Mouse (Mus musculus): ENCODE data around the gene Serpina3i. TPM values are rescaled to one million over a fixed set of nuclear protein-coding genes. Genes with fewer than 3 reads are reported as not detected.

Gene Serpina3i
- not detected in 2 replicates for polyA plus RNA-seq (2014; fragmentation: Nextera tagmentation; extraction: Ambion mirVana)

GRCm38 (mm10) chr12:104262863-104263262, at the start of gene Serpina3i:
TSS of gene Serpina3i (plus strand) at chr12:104263122.
- no peaks in the 10 kb centered on the region for H3K36me3 ChIP-seq (ENCODE audit: control insufficient read depth, insufficient read depth, low read length)
- H3K4me2 ChIP-seq (ENCODE audit: low read length): no peak within 1 kb of the TSS
- DNase-seq: no peak
- ATAC-seq (ENCODE audit: low FRiP score, low TSS enrichment): no peak
- no peak within 1 kb of the TSS for H3K27ac ChIP-seq (replicated peaks; ENCODE audit: low read depth, low read length)
- no peaks in the 10 kb centered on the region for H3K9me3 ChIP-seq (ENCODE audit: control insufficient read depth, low read length)
- H3K4me1 ChIP-seq (ENCODE audit: control insufficient read depth, insufficient read depth, low read length): no peaks in the 10 kb centered on the region
- H3K4me3 ChIP-seq (replicated peaks; ENCODE audit: low read depth, low read length): no peak within 1 kb of the TSS
- H3K9ac ChIP-seq (replicated peaks; ENCODE audit: low read length): no peak within 1 kb of the TSS
- no peaks in the 10 kb centered on the region for H3K27me3 ChIP-seq (ENCODE audit: control insufficient read depth, insufficient read depth, low read length)

- ATAC-seq (ENCODE audit: low FRiP score, low TSS enrichment): peak; percentile 34; the same call in 1 of the 2 replicates
- Histone ChIP-seq H3K36me3 (ENCODE audit: control insufficient read depth, insufficient read depth, low read length) (no peaks in the 10 kb centered on the region), H3K27me3 (ENCODE audit: control insufficient read depth, insufficient read depth, low read length) (no peaks in the 10 kb centered on the region), H3K4me3 (replicated peaks; ENCODE audit: low read depth, low read length) (no peak overlapping the region), H3K9me3 (ENCODE audit: control insufficient read depth, low read length) (no peaks in the 10 kb centered on the region), H3K4me1 (ENCODE audit: control insufficient read depth, insufficient read depth, low read length) (no peaks in the 10 kb centered on the region), H3K4me2 (ENCODE audit: low read length) (no peak overlapping the region), H3K9ac (replicated peaks; ENCODE audit: low read length) (no peak overlapping the region), H3K27ac (replicated peaks; ENCODE audit: low read depth, low read length) (0 out of 2 replicates have a peak overlapping the region, but pooled peaks have one; percentile 2)
- DNase-seq: peak; percentile 26
- 25% methylated on average over 2 of the region's 2 CpGs for WGBS
These were observed 49.1 kb upstream of the Serpina3i start for GRCm38 (mm10) chr12:104213689-104214444.

- no peak within 1 kb of the TSS for H3K4me2 ChIP-seq (ENCODE audit: low read length)
These were observed 48.5 kb upstream of the Serpina3i start, which contains the start of gene Serpina3f for GRCm38 (mm10) chr12:104214445-104214753. TSS of gene Serpina3f (plus strand) at chr12:104214544.

GRCm38 (mm10) chr12:104215249-104215648, 47.7 kb upstream of the Serpina3i start:
- no peaks in the 10 kb centered on the region for H3K27me3 ChIP-seq (ENCODE audit: control insufficient read depth, insufficient read depth, low read length)
- H3K4me3 ChIP-seq (replicated peaks; ENCODE audit: low read depth, low read length): no peak overlapping the region
- DNase-seq: no peak
- no peak for ATAC-seq (ENCODE audit: low FRiP score, low TSS enrichment)
- no peak overlapping the region for H3K27ac ChIP-seq (replicated peaks; ENCODE audit: low read depth, low read length)
- H3K4me1 ChIP-seq (ENCODE audit: control insufficient read depth, insufficient read depth, low read length): no peaks in the 10 kb centered on the region
- H3K9me3 ChIP-seq (ENCODE audit: control insufficient read depth, low read length): no peaks in the 10 kb centered on the region
- H3K36me3 ChIP-seq (ENCODE audit: control insufficient read depth, insufficient read depth, low read length): no peaks in the 10 kb centered on the region
- 97% methylated on average over 1 of the region's 1 CpGs for WGBS
- H3K4me2 ChIP-seq (ENCODE audit: low read length): no peak overlapping the region
- H3K9ac ChIP-seq (replicated peaks; ENCODE audit: low read length): no peak overlapping the region

More at GRCm38 (mm10) chr12:104214445-104214753, 48.5 kb upstream of the Serpina3i start, which contains the start of gene Serpina3f:
- 78% methylated on average over 1 of the region's 1 CpGs for WGBS
- H3K4me1 ChIP-seq (ENCODE audit: control insufficient read depth, insufficient read depth, low read length): no peaks in the 10 kb centered on the region
- H3K36me3 ChIP-seq (ENCODE audit: control insufficient read depth, insufficient read depth, low read length): no peaks in the 10 kb centered on the region
- no peak within 1 kb of the TSS for H3K4me3 ChIP-seq (replicated peaks; ENCODE audit: low read depth, low read length)
- no peak for ATAC-seq (ENCODE audit: low FRiP score, low TSS enrichment)
- no peak within 1 kb of the TSS for H3K9ac ChIP-seq (replicated peaks; ENCODE audit: low read length)
- H3K27ac ChIP-seq (replicated peaks; ENCODE audit: low read depth, low read length): 0 out of 2 replicates have a peak within 1 kb of the TSS, but pooled peaks have one; percentile 2
- no peaks in the 10 kb centered on the region for H3K27me3 ChIP-seq (ENCODE audit: control insufficient read depth, insufficient read depth, low read length)
- no peaks in the 10 kb centered on the region for H3K9me3 ChIP-seq (ENCODE audit: control insufficient read depth, low read length)
- DNase-seq: no peak

- DNase-seq: no peak
- Histone ChIP-seq H3K9ac (replicated peaks; ENCODE audit: low read length) (no peak overlapping the region), H3K27me3 (ENCODE audit: control insufficient read depth, insufficient read depth, low read length) (no peaks in the 10 kb centered on the region), H3K4me3 (replicated peaks; ENCODE audit: low read depth, low read length) (no peak overlapping the region), H3K4me1 (ENCODE audit: control insufficient read depth, insufficient read depth, low read length) (no peaks in the 10 kb centered on the region), H3K36me3 (ENCODE audit: control insufficient read depth, insufficient read depth, low read length) (no peaks in the 10 kb centered on the region), H3K9me3 (ENCODE audit: control insufficient read depth, low read length) (no peaks in the 10 kb centered on the region), H3K27ac (replicated peaks; ENCODE audit: low read depth, low read length) (no peak overlapping the region), H3K4me2 (ENCODE audit: low read length) (no peak overlapping the region)
- WGBS: 88% methylated on average over 1 of the region's 1 CpGs
- no peak for ATAC-seq (ENCODE audit: low FRiP score, low TSS enrichment)
These were observed 41.3 kb upstream of the Serpina3i start for GRCm38 (mm10) chr12:104221616-104222015.

- H3K27ac ChIP-seq (replicated peaks; ENCODE audit: low read depth, low read length): no peak overlapping the region
- 71% methylated on average over 1 of the region's 1 CpGs for WGBS
- H3K4me3 ChIP-seq (replicated peaks; ENCODE audit: low read depth, low read length): no peak overlapping the region
- ATAC-seq (ENCODE audit: low FRiP score, low TSS enrichment) (no peak), DNase-seq (no peak)
- no peaks in the 10 kb centered on the region for H3K4me1 ChIP-seq (ENCODE audit: control insufficient read depth, insufficient read depth, low read length)
- H3K27me3 ChIP-seq (ENCODE audit: control insufficient read depth, insufficient read depth, low read length): no peaks in the 10 kb centered on the region
- no peaks in the 10 kb centered on the region for H3K9me3 ChIP-seq (ENCODE audit: control insufficient read depth, low read length)
- H3K36me3 ChIP-seq (ENCODE audit: control insufficient read depth, insufficient read depth, low read length): no peaks in the 10 kb centered on the region
- no peak overlapping the region for H3K9ac ChIP-seq (replicated peaks; ENCODE audit: low read length)
- no peak overlapping the region for H3K4me2 ChIP-seq (ENCODE audit: low read length)
These were observed 39.2 kb upstream of the Serpina3i start for GRCm38 (mm10) chr12:104223690-104224089.

- WGBS: 78% methylated on average over 7 of the region's 7 CpGs
- H3K4me3 ChIP-seq (replicated peaks; ENCODE audit: low read depth, low read length): no peak overlapping the region
- ATAC-seq (ENCODE audit: low FRiP score, low TSS enrichment): no peak
These were observed 38.2 kb upstream of the Serpina3i start for GRCm38 (mm10) chr12:104224598-104225300.

GRCm38 (mm10) chr12:104230762-104231161, 32.2 kb upstream of the Serpina3i start:
- 81% methylated on average over 2 of the region's 2 CpGs for WGBS
- H3K27ac ChIP-seq (replicated peaks; ENCODE audit: low read depth, low read length): no peak overlapping the region
- H3K36me3 ChIP-seq (ENCODE audit: control insufficient read depth, insufficient read depth, low read length): no peaks in the 10 kb centered on the region
- DNase-seq (no peak), ATAC-seq (ENCODE audit: low FRiP score, low TSS enrichment) (no peak)
- H3K4me1 ChIP-seq (ENCODE audit: control insufficient read depth, insufficient read depth, low read length): no peaks in the 10 kb centered on the region
- no peak overlapping the region for H3K9ac ChIP-seq (replicated peaks; ENCODE audit: low read length)
- no peak overlapping the region for H3K4me2 ChIP-seq (ENCODE audit: low read length)
- H3K27me3 ChIP-seq (ENCODE audit: control insufficient read depth, insufficient read depth, low read length): no peaks in the 10 kb centered on the region
- no peaks in the 10 kb centered on the region for H3K9me3 ChIP-seq (ENCODE audit: control insufficient read depth, low read length)
- no peak overlapping the region for H3K4me3 ChIP-seq (replicated peaks; ENCODE audit: low read depth, low read length)

More at GRCm38 (mm10) chr12:104224598-104225300, 38.2 kb upstream of the Serpina3i start:
- DNase-seq: no peak
- Histone ChIP-seq H3K4me1 (ENCODE audit: control insufficient read depth, insufficient read depth, low read length) (no peaks in the 10 kb centered on the region), H3K27me3 (ENCODE audit: control insufficient read depth, insufficient read depth, low read length) (no peaks in the 10 kb centered on the region), H3K4me2 (ENCODE audit: low read length) (no peak overlapping the region), H3K27ac (replicated peaks; ENCODE audit: low read depth, low read length) (no peak overlapping the region), H3K9me3 (ENCODE audit: control insufficient read depth, low read length) (no peaks in the 10 kb centered on the region), H3K36me3 (ENCODE audit: control insufficient read depth, insufficient read depth, low read length) (no peaks in the 10 kb centered on the region), H3K9ac (replicated peaks; ENCODE audit: low read length) (no peak overlapping the region)

All from midbrain, embryonic 14.5 days (tissue).